Mouse (Mus musculus) forebrain, embryonic 16.5 days (tissue): ENCODE data around the gene Olfr401. TPM values are rescaled to one million over a fixed set of nuclear protein-coding genes. Genes with fewer than 3 reads are reported as not detected.

ENCODE experiments used
- polyA plus RNA-seq: library from polyadenylated mRNA; unstranded; fragments of >200 nt; fragmentation: Nextera tagmentation; extraction: Ambion mirVana; gene quantifications from 2 replicates; pipeline ENCODE4 v1.2.1, GENCODE M21; 2015

Gene Olfr401
- polyA plus RNA-seq, 1 experiment from 2014 or later, result not detected

Other genes starting within 250 kb of the Olfr401 start
- gene Olfr394, start 222.9 kb upstream of the Olfr401 start, polyA plus RNA-seq, result not detected in 2 replicates
- gene Olfr395, start 204.4 kb upstream of the Olfr401 start, polyA plus RNA-seq, result not detected in 2 replicates
- not detected in 2 replicates for gene Olfr23, start 177.0 kb upstream of the Olfr401 start, polyA plus RNA-seq
- not detected in 2 replicates for gene Olfr397, start 152.9 kb upstream of the Olfr401 start, polyA plus RNA-seq
- not detected in 2 replicates for gene Olfr398, start 123.3 kb upstream of the Olfr401 start, polyA plus RNA-seq
- not detected in 2 replicates for gene Olfr139, start 57.2 kb upstream of the Olfr401 start, polyA plus RNA-seq
- not detected in 2 replicates for gene Olfr399, start 57.1 kb upstream of the Olfr401 start, polyA plus RNA-seq
- not detected in 2 replicates for gene Zfp616, start 43.8 kb upstream of the Olfr401 start, polyA plus RNA-seq
- not detected in 2 replicates for gene Olfr402, start 39.8 kb downstream of the Olfr401 start, polyA plus RNA-seq
- gene Olfr403, start 72.5 kb downstream of the Olfr401 start, polyA plus RNA-seq, result not detected in 2 replicates
- gene Olfr43, start 97.7 kb downstream of the Olfr401 start, polyA plus RNA-seq, result not detected in 2 replicates
- gene Olfr406, start 146.1 kb downstream of the Olfr401 start, polyA plus RNA-seq, result not detected in 2 replicates
- not detected in 2 replicates for gene Olfr59, start 170.0 kb downstream of the Olfr401 start, polyA plus RNA-seq
- not detected in 2 replicates for gene Olfr410, start 224.3 kb downstream of the Olfr401 start, polyA plus RNA-seq
- not detected in 2 replicates for gene Olfr411, start 238.9 kb downstream of the Olfr401 start, polyA plus RNA-seq
- not detected in 2 replicates for gene Olfr412, start 248.4 kb downstream of the Olfr401 start, polyA plus RNA-seq